Mouse (Mus musculus): Measurements from ENCODE around the gene Jmjd7. TPM values are rescaled to one million over a fixed set of nuclear protein-coding genes. Genes with fewer than 3 reads are reported as not detected.

The Jmjd7 gene
- total and polyA plus RNA-seq, 3 experiments = 8.4 to 15.0 (median 14.6) TPM

DNA sequence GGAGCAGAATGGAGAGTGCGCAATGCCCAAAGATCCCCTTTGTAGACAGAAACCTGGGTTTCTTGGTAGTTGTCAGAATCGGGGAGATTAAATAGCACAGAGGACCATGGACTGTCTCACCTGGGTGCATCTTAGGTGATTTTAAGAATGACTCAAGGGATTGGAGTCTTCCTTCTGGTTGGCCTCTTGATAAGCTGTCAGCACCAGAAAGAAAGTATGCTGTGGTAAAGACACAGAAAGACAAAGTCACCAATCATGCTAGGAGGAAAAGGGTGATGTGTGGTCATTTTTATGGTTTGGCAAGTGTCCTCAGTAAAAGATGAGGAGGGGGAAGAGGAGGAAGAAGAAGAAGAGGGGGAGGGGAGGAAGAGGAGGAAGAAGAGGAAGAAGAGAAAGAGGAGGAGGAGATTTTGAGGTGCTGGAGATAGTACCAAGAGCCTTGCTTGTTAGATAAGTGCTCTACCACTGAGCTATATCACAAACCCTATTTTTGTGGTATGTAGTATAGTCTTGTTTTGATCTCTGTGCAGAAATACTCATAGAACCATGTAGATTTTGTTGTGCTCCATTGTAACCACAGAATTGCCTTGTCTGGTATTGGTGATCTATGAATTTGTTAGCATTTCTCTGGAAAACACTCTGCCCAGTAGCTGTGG lies 13.3 kb upstream of the Jmjd7 start:
- in situ Hi-C loops (cut with MboI; ENCODE audit: low pct_ligation_motif_present, low pct_unique_long_range_greater_than_20kb, low sequenced_read_pairs) = no loop called here
- no peak overlapping the region for H3K9ac ChIP-seq (ENCODE audit: insufficient read depth, low read depth)
- no peak overlapping the region for H3K4me2 ChIP-seq (ENCODE audit: insufficient read depth, low read depth, poor library complexity, severe bottlenecking)
- H3K9me3 ChIP-seq (replicated peaks; ENCODE audit: low read length) = no peaks in the 10 kb centered on the region
- peaks cover 19 to 65% of the 10 kb centered on the region in 2 experiments for H3K36me3 ChIP-seq (replicated peaks in 1 of 2; ENCODE audit: control insufficient read depth in 1 of 2, insufficient read depth in 1 of 2, low read length in 1 of 2)
- DNase-seq (ENCODE audit: extremely low read depth) = no peak
- peaks cover 0 to 6% of the 10 kb centered on the region in 2 experiments; a peak in 1 of 4 replicates for H3K4me1 ChIP-seq (ENCODE audit: control insufficient read depth in 1 of 2, insufficient read depth in 2 of 2)
- TF ChIP-seq ZNF384 (IDR thresholded peaks at IDR 0.05; ENCODE audit: low read depth, low read length) (no peak), PAX5 (IDR thresholded peaks at IDR 0.05; ENCODE audit: low read length) (no peak), TBP (conservative IDR thresholded peaks at IDR 0.05; ENCODE audit: low read depth, low read length) (no peak)
- H3K27ac ChIP-seq (ENCODE audit: insufficient read depth, low read depth) = no peak overlapping the region
- H3K27me3 ChIP-seq (replicated peaks) = no peaks in the 10 kb centered on the region
- H3K79me2 ChIP-seq (replicated peaks; ENCODE audit: control insufficient read depth, extremely low read depth, insufficient read depth, poor library complexity, severe bottlenecking) = no peaks in the 10 kb centered on the region
- dilution Hi-C loops (cut with MboI; ENCODE audit: extremely low pct_ligation_motif_present, extremely low pct_unique_long_range_greater_than_20kb, low sequenced_read_pairs) = no loop called here
- H3K4me3 ChIP-seq (replicated peaks in 1 of 3; ENCODE audit: low read depth in 2 of 3, low read length in 2 of 3, poor library complexity in 1 of 3) = no peak overlapping the region

DNA sequence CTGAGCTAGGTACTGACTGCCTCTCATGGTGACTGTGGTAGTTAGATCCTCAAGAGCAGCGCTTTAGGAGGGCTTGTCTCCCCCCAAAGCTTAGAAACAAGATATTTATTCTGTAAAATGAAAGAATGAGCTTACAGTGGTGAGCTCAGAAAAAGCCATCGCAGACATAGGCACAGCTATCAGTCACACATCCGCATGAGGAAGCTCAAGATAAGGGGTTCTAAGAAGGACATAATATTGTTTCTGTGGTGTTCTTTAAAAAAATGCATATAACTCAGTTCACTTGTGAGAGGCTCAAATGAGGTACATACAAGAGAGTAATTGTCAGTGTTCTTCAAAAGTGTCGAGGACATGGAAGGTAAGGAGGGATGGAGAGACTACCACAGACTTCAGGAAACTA lies 11.4 kb upstream of the Jmjd7 start:
- TF ChIP-seq CTCF (conservative IDR thresholded peaks at IDR 0.05 in 1 of 2, IDR thresholded peaks at IDR 0.05 in 1 of 2; ENCODE audit: low read depth in 2 of 2, low read length in 2 of 2) (no peak), MAZ (IDR thresholded peaks at IDR 0.05; ENCODE audit: low read depth, low read length) (no peak), MAFK (IDR thresholded peaks at IDR 0.05; ENCODE audit: insufficient replicate concordance, low read length) (no peak), TCF12 (IDR thresholded peaks at IDR 0.05; ENCODE audit: low read depth, low read length) (no peak), IRF4 (IDR thresholded peaks at IDR 0.05; ENCODE audit: low read depth, low read length) (no peak), NRF1 (IDR thresholded peaks at IDR 0.05; ENCODE audit: low read depth, low read length) (no peak), ZC3H11A (IDR thresholded peaks at IDR 0.05; ENCODE audit: low read depth, low read length) (no peak), EP300 (IDR thresholded peaks at IDR 0.05; ENCODE audit: low read length) (no peak), SMC3 (IDR thresholded peaks at IDR 0.05; ENCODE audit: low read depth, low read length) (no peak), MAX (IDR thresholded peaks at IDR 0.05; ENCODE audit: low read length) (no peak), MEF2A (IDR thresholded peaks at IDR 0.05; ENCODE audit: borderline replicate concordance, low read depth, low read length) (no peak), TBP (conservative IDR thresholded peaks at IDR 0.05; ENCODE audit: low read depth, low read length) (no peak), JUN (IDR thresholded peaks at IDR 0.05; ENCODE audit: insufficient read depth, low read depth, low read length) (no peak), NELFE (IDR thresholded peaks at IDR 0.05; ENCODE audit: low read depth, low read length) (no peak), USF2 (conservative IDR thresholded peaks at IDR 0.05; ENCODE audit: low read depth, low read length) (no peak), SIN3A (IDR thresholded peaks at IDR 0.05; ENCODE audit: low read length) (no peak)
- H3K9ac ChIP-seq (ENCODE audit: insufficient read depth, low read depth) = no peak overlapping the region
- no peaks in the 10 kb centered on the region for H3K79me2 ChIP-seq (replicated peaks; ENCODE audit: control insufficient read depth, extremely low read depth, insufficient read depth, poor library complexity, severe bottlenecking)
- in situ Hi-C loops (cut with MboI; ENCODE audit: low pct_ligation_motif_present, low pct_unique_long_range_greater_than_20kb, low sequenced_read_pairs) = loop anchor here (5.0 kb wide), 1 partner anchor 44 kb away; the partner anchor contains the start of gene Mapkbp1
- H3K27ac ChIP-seq (ENCODE audit: insufficient read depth, low read depth) = no peak overlapping the region
- no peak overlapping the region for H3K4me2 ChIP-seq (ENCODE audit: insufficient read depth, low read depth, poor library complexity, severe bottlenecking)
- peaks cover 32 to 76% of the 10 kb centered on the region in 2 experiments for H3K36me3 ChIP-seq (replicated peaks in 1 of 2; ENCODE audit: control insufficient read depth in 1 of 2, insufficient read depth in 1 of 2, low read length in 1 of 2)
- no peaks in the 10 kb centered on the region for H3K9me3 ChIP-seq (replicated peaks; ENCODE audit: low read length)
- no peaks in the 10 kb centered on the region for H3K27me3 ChIP-seq (replicated peaks)
- dilution Hi-C loops (cut with MboI; ENCODE audit: extremely low pct_ligation_motif_present, extremely low pct_unique_long_range_greater_than_20kb, low sequenced_read_pairs) = no loop called here
- H3K4me1 ChIP-seq (ENCODE audit: control insufficient read depth in 1 of 2, insufficient read depth in 2 of 2) = peaks cover 0 to 6% of the 10 kb centered on the region in 2 experiments; a peak in 1 of 4 replicates
- H3K4me3 ChIP-seq (replicated peaks in 1 of 3; ENCODE audit: low read depth in 2 of 3, low read length in 2 of 3, poor library complexity in 1 of 3) = no peak overlapping the region
- DNase-seq (ENCODE audit: extremely low read depth) = no peak
